In the genomic region with DNA sequence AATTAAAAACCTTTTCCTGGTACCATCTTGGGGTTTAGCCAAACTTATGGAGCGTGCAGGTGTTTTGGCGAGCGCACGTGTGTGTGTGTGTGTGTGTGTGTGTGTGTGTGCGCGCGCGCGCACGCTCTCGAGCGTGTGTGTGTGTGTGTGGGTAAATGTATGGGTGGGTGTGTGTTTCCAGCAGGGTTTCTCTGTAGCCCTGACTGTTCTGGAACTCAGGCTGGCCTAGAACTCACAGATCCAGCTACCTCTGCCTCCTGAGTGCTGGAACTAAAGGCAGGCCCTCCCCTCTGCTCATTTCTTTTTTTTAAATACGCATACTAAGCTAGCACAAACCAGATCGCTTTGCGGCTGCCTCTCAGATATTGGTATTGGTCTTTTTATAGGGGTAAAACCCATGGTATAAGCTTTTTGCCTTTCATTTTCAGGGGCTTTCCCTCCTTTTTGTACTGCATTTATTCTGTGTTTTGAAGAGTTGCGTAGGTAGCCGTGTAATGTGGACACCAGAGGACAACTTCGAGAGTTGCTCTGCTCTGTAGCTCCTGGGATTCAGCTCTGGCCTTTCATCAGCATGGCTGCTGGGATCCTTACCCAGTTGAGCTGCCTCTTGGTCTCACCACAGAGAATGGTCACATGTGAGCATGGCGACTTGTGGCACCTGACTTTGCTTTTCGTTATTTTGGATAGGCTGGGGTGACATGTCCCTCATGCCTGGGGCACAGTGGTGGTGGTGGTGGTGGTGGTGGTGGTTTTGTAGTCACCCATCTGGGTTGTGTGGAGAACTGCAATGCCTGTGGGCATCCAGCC, we compare ENCODE assay signal across 10 mouse cellular contexts. TPM values are rescaled to one million over a fixed set of nuclear protein-coding genes. Genes with fewer than 3 reads are reported as not detected.
A peak's percentile ranks its signal among the peaks of the same experiment; 100 is the strongest.
DNase-seq lines count a peak whose midpoint lies in the region; ATAC-seq lines count a peak whose summit lies in the region.
"Had no signal": no experiment of that assay in that cellular context is flagged by ENCODE, and none has a peak within 500 bp of the region (broad histone marks: within the 10 kb centered on the region; RNA-seq: fewer than 3 reads in every experiment).

No protein-coding gene starts in this region.

- no peaks in the 10 kb centered on the region for H3K36me3 ChIP-seq in kidney, embryonic 16.5 days (ENCODE audit: insufficient read depth, low read length)
- no peaks in the 10 kb centered on the region; the same call in 1 of the 2 replicates for H3K36me3 ChIP-seq in embryonic facial prominence, embryonic 14.5 days (ENCODE audit: control insufficient read depth, insufficient read depth, low read length)
- H3K36me3 ChIP-seq in liver, embryonic 16.5 days (ENCODE audit: control insufficient read depth, insufficient read depth): no peaks in the 10 kb centered on the region
- no peaks in the 10 kb centered on the region for H3K36me3 ChIP-seq in midbrain, embryonic 16.5 days (ENCODE audit: control insufficient read depth, insufficient read depth, low read length)

- H3K27me3 ChIP-seq in kidney, embryonic 16.5 days (ENCODE audit: insufficient read depth, low read length): peaks cover 28% of the 10 kb centered on the region
- peaks cover 38% of the 10 kb centered on the region for H3K27me3 ChIP-seq in embryonic facial prominence, embryonic 14.5 days (replicated peaks; ENCODE audit: control insufficient read depth, insufficient read depth, low read length)
- H3K27me3 ChIP-seq in liver, embryonic 16.5 days (ENCODE audit: control insufficient read depth, insufficient read depth, low read depth, low read length): peaks cover 35% of the 10 kb centered on the region
- peaks cover 34% of the 10 kb centered on the region for H3K27me3 ChIP-seq in midbrain, embryonic 16.5 days (ENCODE audit: control insufficient read depth, insufficient read depth, low read depth, low read length)

- H3K9me3 ChIP-seq in kidney, embryonic 16.5 days (ENCODE audit: low read length): no peaks in the 10 kb centered on the region
- no peaks in the 10 kb centered on the region for H3K9me3 ChIP-seq in embryonic facial prominence, embryonic 14.5 days (ENCODE audit: control insufficient read depth, low read length)
- H3K9me3 ChIP-seq in liver, embryonic 16.5 days (replicated peaks; ENCODE audit: control insufficient read depth, low read length): no peaks in the 10 kb centered on the region
- no peaks in the 10 kb centered on the region for H3K9me3 ChIP-seq in midbrain, embryonic 16.5 days (replicated peaks; ENCODE audit: control insufficient read depth, low read length, poor library complexity, severe bottlenecking)

- peak overlapping the region; percentile 70 for H3K4me3 ChIP-seq in kidney, embryonic 16.5 days (ENCODE audit: low read length)
- H3K4me3 ChIP-seq in embryonic facial prominence, embryonic 14.5 days (ENCODE audit: low read depth, low read length): peak overlapping the region; percentile 55
- no peak overlapping the region for H3K4me3 ChIP-seq in liver, embryonic 16.5 days (ENCODE audit: low read depth, low read length)
- no peak overlapping the region for H3K4me3 ChIP-seq in midbrain, embryonic 16.5 days (ENCODE audit: low read depth, low read length)

- H3K4me1 ChIP-seq in kidney, embryonic 16.5 days (ENCODE audit: insufficient read depth, low read length): peaks cover 7% of the 10 kb centered on the region; the same call in 1 of the 2 replicates
- no peaks in the 10 kb centered on the region for H3K4me1 ChIP-seq in embryonic facial prominence, embryonic 14.5 days (ENCODE audit: control insufficient read depth, insufficient read depth, low read length)
- H3K4me1 ChIP-seq in liver, embryonic 16.5 days (ENCODE audit: control insufficient read depth, low read depth, low read length): peaks cover 13% of the 10 kb centered on the region; the same call in 1 of the 2 replicates
- peaks cover 7% of the 10 kb centered on the region for H3K4me1 ChIP-seq in midbrain, embryonic 16.5 days (ENCODE audit: control insufficient read depth, insufficient read depth, low read length)

- H3K4me2 ChIP-seq in kidney, embryonic 16.5 days (replicated peaks; ENCODE audit: low read depth, low read length): peak overlapping the region; percentile 82
- H3K4me2 ChIP-seq in embryonic facial prominence, embryonic 14.5 days (ENCODE audit: low read depth, low read length): peak overlapping the region; percentile 86
- 0 out of 2 replicates have a peak overlapping the region, but pooled peaks have one; percentile 5 for H3K4me2 ChIP-seq in liver, embryonic 16.5 days (ENCODE audit: low read depth, low read length)
- H3K4me2 ChIP-seq in midbrain, embryonic 16.5 days (ENCODE audit: low read length): no peak overlapping the region

- H3K9ac ChIP-seq in kidney, embryonic 16.5 days (replicated peaks; ENCODE audit: low read length): no peak overlapping the region
- no peak overlapping the region for H3K9ac ChIP-seq in embryonic facial prominence, embryonic 14.5 days (ENCODE audit: low read depth, low read length)
- H3K9ac ChIP-seq in liver, embryonic 16.5 days (ENCODE audit: low read depth, low read length): no peak overlapping the region
- H3K9ac ChIP-seq in midbrain, embryonic 16.5 days (ENCODE audit: low read depth, low read length): no peak overlapping the region

- 88% methylated on average over 20 of the region's 20 CpGs for WGBS in kidney, embryonic 16.5 days
- WGBS in embryonic facial prominence, embryonic 14.5 days: 88% methylated on average over 20 of the region's 20 CpGs
- 81% methylated on average over 20 of the region's 20 CpGs for WGBS in liver, embryonic 16.5 days (ENCODE audit: insufficient replicate concordance)
- 89% methylated on average over 20 of the region's 20 CpGs for WGBS in midbrain, embryonic 16.5 days

- ATAC-seq in kidney, embryonic 16.5 days (ENCODE audit: low FRiP score, low TSS enrichment): no peak
- no peak for ATAC-seq in embryonic facial prominence, embryonic 14.5 days (ENCODE audit: low read depth)
- no peak for ATAC-seq in liver, embryonic 16.5 days (ENCODE audit: low read depth)
- no peak for ATAC-seq in midbrain, embryonic 16.5 days

- no peak overlapping the region for H3K27ac ChIP-seq in kidney, embryonic 16.5 days (ENCODE audit: low read length)
- H3K27ac ChIP-seq in embryonic facial prominence, embryonic 14.5 days (replicated peaks; ENCODE audit: low read depth, low read length): no peak overlapping the region
- peak overlapping the region; percentile 27; the same call in 1 of the 2 replicates for H3K27ac ChIP-seq in liver, embryonic 16.5 days (ENCODE audit: low read length)
- no peak overlapping the region for H3K27ac ChIP-seq in midbrain, embryonic 16.5 days (ENCODE audit: low read length)

- no peak for DNase-seq in kidney, adult 8-10 months
- DNase-seq in CD8-positive naive resting alpha-beta T cell, adult 2 months (ENCODE audit: low read depth in 2 of 2, low spot score in 2 of 2): peak; percentile 74
- no peak for DNase-seq in embryonic facial prominence, embryonic 14.5 days (ENCODE audit: low spot score)
- no peak for DNase-seq in ovary, postnatal 10 days (ENCODE audit: low spot score)
- no peak for DNase-seq in layer of hippocampus, postnatal 10 days (ENCODE audit: low spot score in 2 of 2)
- DNase-seq: left cerebral cortex, postnatal 4 days; retina, postnatal 1 day had no signal

RNA-seq across cellular contexts. Expression of a gene that starts 3.0 kb away (rescaled TPM):
- polyA plus RNA-seq in kidney, embryonic 16.5 days (2015; fragmentation: Nextera tagmentation; extraction: Ambion mirVana): 10.1 and 10.4 TPM in 2 replicates
- 19.9 and 22.1 TPM in 2 replicates for polyA plus RNA-seq in embryonic facial prominence, embryonic 14.5 days (2014; fragmentation: Nextera tagmentation; extraction: Ambion mirVana)
- polyA plus RNA-seq in liver, embryonic 16.5 days (2015; fragmentation: Nextera tagmentation; extraction: Ambion mirVana): 1.8 and 2.0 TPM in 2 replicates
- total RNA-seq in layer of hippocampus, postnatal 10 days (2021): 10 to 100 TPM; 19.5 to 21.4 TPM
- 3.6 and 4.0 TPM in 2 replicates for polyA plus RNA-seq in midbrain, embryonic 16.5 days (2015; fragmentation: Nextera tagmentation; extraction: Ambion mirVana)

RNA-seq across cellular contexts. Expression of a gene that starts 16.8 kb away (rescaled TPM):
- 30.6 and 40.7 TPM in 2 replicates for polyA plus RNA-seq in kidney, embryonic 16.5 days (2015; fragmentation: Nextera tagmentation; extraction: Ambion mirVana)
- 23.1 and 26.5 TPM in 2 replicates for polyA plus RNA-seq in embryonic facial prominence, embryonic 14.5 days (2014; fragmentation: Nextera tagmentation; extraction: Ambion mirVana)
- polyA plus RNA-seq in liver, embryonic 16.5 days (2015; fragmentation: Nextera tagmentation; extraction: Ambion mirVana): 5.8 and 6.0 TPM in 2 replicates
- 10 to 100 TPM; 10.9 to 15.9 TPM for total RNA-seq in layer of hippocampus, postnatal 10 days (2021)
- 9.7 and 11.3 TPM in 2 replicates for polyA plus RNA-seq in midbrain, embryonic 16.5 days (2015; fragmentation: Nextera tagmentation; extraction: Ambion mirVana)

Comparison
In these comparisons a context has a peak if more than half of its experiments do, and no peak if none do; other contexts are left out.
1. H3K4me3 ChIP-seq: peak in kidney, embryonic 16.5 days (single experiment) and embryonic facial prominence, embryonic 14.5 days (single experiment); none in liver, embryonic 16.5 days (single experiment) and midbrain, embryonic 16.5 days (single experiment).
2. DNase-seq: peak in CD8-positive naive resting alpha-beta T cell, adult 2 months (2 of 2); none in kidney, adult 8-10 months (0 of 2), embryonic facial prominence, embryonic 14.5 days (single experiment), ovary, postnatal 10 days (single experiment) and layer of hippocampus, postnatal 10 days (0 of 2).